Mouse (Mus musculus): Measurements from ENCODE around the gene Tmem120b. TPM values are rescaled to one million over a fixed set of nuclear protein-coding genes. Genes with fewer than 3 reads are reported as not detected.

Gene Tmem120b
- polyA plus RNA-seq, 1 experiment: not detected

DNA sequence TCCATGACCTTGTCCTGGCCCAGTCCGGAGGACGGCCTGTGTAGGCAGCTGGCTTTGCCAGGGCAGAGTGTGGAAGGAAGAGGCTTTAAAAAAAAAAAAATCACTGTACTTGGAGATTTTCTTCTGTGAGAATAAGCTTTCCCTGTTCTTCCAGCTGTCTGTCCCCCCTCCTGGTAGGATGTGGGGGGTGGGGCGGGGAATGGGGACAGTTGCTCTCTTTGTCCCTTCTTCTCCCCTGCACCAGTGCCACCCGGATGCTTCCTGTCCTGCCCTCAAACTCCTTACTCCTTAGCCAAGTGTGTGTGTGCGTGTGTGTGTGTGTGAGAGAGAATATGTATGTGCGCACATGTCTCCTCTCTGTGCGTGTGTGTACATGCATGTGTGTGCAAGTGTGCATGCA lies 38.5 kb upstream of the Tmem120b start:
- Histone ChIP-seq H3K27ac (ENCODE audit: insufficient read depth, low read depth, low read length) (no peak overlapping the region), H3K4me3 (ENCODE audit: insufficient read depth, low read depth, low read length) (no peak overlapping the region), H3K4me1 (ENCODE audit: control insufficient read depth, insufficient read depth, low read length) (peaks cover 12% of the 10 kb centered on the region)
- no peak for TF ChIP-seq POLR2A (IDR thresholded peaks at IDR 0.05; ENCODE audit: insufficient read depth, low read depth, low read length)
- WGBS: 74% methylated on average over 7 of the region's 7 CpGs

DNA sequence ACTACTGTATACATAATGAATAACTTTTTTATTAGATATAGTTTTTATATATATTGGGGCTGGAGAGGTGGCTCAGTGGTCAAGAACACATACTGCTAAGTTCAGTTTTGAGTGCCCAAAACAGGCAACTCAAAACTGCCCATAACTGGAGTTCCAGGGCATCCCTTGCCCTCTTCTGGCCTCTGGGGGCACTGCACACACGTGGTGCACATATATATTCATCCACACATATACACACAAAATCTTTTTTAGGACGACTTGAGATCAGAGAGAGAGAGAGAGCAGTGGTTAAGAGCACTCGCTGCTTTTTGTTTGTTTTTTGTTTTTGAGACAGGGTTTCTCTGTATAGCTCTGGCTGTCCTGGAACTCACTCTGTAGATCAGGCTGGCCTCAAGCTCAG lies 36.9 kb upstream of the Tmem120b start:
- Histone ChIP-seq H3K4me1 (ENCODE audit: control insufficient read depth, insufficient read depth, low read length) (peaks cover 5% of the 10 kb centered on the region), H3K4me3 (ENCODE audit: insufficient read depth, low read depth, low read length) (no peak overlapping the region), H3K27ac (ENCODE audit: insufficient read depth, low read depth, low read length) (no peak overlapping the region)
- WGBS: 93% methylated on average over 3 of the region's 3 CpGs
- TF ChIP-seq CTCF (IDR thresholded peaks at IDR 0.05; ENCODE audit: insufficient read depth, low read depth, low read length) (no peak), POLR2A (IDR thresholded peaks at IDR 0.05; ENCODE audit: insufficient read depth, low read depth, low read length) (no peak)

DNA sequence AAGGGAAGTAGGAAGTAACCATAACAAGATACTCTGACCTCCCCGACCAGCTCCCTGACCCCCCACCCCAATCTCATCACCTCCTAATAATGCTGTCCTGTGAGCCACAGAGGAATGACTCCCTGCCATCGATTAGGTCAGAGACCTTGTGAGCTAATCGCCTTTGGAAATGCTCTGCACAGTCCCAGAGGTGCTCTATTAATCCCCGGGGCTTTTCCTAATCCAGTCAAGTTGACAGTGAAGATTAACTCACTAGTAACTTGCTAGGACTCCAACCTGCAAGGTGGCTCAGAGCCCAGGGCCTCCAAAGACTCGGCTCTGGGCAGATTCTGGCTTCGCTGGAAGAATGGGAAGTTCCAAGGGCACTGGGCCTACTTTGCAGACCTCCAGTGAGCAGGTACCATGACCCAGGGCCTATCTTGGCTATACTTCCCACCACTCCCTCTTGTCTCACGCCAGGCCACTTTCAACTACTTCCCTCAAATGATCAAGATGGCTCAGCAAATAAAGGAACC lies 34.5 kb upstream of the Tmem120b start:
- WGBS: 74% methylated on average over 7 of the region's 7 CpGs
- Histone ChIP-seq H3K27ac (ENCODE audit: insufficient read depth, low read depth, low read length) (no peak overlapping the region), H3K4me3 (ENCODE audit: insufficient read depth, low read depth, low read length) (no peak overlapping the region), H3K4me1 (ENCODE audit: control insufficient read depth, insufficient read depth, low read length) (no peaks in the 10 kb centered on the region)
- TF ChIP-seq POLR2A (IDR thresholded peaks at IDR 0.05; ENCODE audit: insufficient read depth, low read depth, low read length): no peak
- TF ChIP-seq CTCF (IDR thresholded peaks at IDR 0.05; ENCODE audit: insufficient read depth, low read depth, low read length): no peak

DNA sequence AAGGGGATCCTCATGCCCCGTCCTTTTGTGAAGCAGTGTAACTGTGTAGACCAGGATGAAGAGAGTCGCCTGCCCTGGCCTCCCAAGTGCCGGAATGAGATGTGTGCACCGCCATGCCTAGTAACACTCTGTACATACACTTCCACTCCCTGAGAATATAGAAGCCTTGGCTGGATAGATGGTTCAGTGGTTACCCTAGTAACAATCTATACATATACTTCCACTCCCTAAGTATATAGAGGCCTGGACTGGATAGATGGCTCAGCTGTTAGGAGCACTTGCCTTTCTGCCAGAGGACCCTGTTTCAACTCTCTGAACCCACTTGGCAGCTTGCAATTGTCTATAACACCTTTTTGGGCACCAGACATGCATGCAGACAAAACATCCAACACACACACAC lies 33.1 kb upstream of the Tmem120b start:
- WGBS: 95% methylated on average over 4 of the region's 4 CpGs
- Histone ChIP-seq H3K4me1 (ENCODE audit: control insufficient read depth, insufficient read depth, low read length) (peaks cover 5% of the 10 kb centered on the region), H3K27ac (ENCODE audit: insufficient read depth, low read depth, low read length) (no peak overlapping the region), H3K4me3 (ENCODE audit: insufficient read depth, low read depth, low read length) (no peak overlapping the region)
- TF ChIP-seq CTCF (IDR thresholded peaks at IDR 0.05; ENCODE audit: insufficient read depth, low read depth, low read length) (no peak), POLR2A (IDR thresholded peaks at IDR 0.05; ENCODE audit: insufficient read depth, low read depth, low read length) (no peak)

DNA sequence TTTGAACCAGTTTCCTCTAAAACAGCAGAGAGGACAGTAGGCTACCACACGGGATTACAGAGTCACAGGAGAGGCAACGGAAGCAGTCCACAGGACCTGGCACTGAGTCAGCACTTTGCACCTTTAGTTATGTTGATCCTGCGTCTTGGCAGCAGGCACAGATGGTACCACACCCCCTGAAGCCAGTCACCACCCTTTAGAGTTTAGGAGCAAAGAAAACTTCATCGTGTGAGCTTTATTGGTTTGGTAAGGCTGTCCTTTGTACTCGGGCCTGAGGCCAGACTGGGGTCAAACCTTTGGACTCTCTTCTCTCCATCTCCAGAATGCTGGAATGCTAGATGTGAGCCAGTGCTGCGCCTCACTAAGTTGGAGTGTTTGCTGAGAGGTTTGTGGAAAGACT lies 32.7 kb upstream of the Tmem120b start:
- TF ChIP-seq POLR2A (IDR thresholded peaks at IDR 0.05; ENCODE audit: insufficient read depth, low read depth, low read length) (no peak), CTCF (IDR thresholded peaks at IDR 0.05; ENCODE audit: insufficient read depth, low read depth, low read length) (no peak)
- 30% methylated on average over 6 of the region's 6 CpGs for WGBS
- H3K4me1 ChIP-seq (ENCODE audit: control insufficient read depth, insufficient read depth, low read length): peaks cover 5% of the 10 kb centered on the region
- H3K4me3 ChIP-seq (ENCODE audit: insufficient read depth, low read depth, low read length): no peak overlapping the region
- H3K27ac ChIP-seq (ENCODE audit: insufficient read depth, low read depth, low read length): no peak overlapping the region

DNA sequence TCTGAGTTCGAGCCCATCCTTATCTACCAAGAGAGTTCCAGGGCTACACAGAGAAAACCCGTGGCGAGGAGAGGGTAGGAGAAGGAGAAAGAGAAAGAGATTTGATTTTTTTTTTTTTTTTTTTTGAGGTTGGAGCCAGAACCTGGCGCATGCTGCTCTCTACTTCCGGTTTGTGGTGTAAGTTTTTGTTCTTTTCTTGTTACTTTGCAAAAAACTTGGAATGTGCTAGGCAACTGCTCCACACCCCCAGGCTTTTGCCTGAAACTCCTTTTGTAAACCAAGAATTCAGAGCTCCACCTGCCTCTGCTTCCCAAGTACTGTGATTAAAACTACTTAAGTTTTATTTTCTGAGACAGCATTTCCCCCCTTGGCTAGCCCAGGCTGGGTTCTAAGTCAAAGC lies 30.1 kb upstream of the Tmem120b start:
- 80% methylated on average over 5 of the region's 5 CpGs for WGBS

DNA sequence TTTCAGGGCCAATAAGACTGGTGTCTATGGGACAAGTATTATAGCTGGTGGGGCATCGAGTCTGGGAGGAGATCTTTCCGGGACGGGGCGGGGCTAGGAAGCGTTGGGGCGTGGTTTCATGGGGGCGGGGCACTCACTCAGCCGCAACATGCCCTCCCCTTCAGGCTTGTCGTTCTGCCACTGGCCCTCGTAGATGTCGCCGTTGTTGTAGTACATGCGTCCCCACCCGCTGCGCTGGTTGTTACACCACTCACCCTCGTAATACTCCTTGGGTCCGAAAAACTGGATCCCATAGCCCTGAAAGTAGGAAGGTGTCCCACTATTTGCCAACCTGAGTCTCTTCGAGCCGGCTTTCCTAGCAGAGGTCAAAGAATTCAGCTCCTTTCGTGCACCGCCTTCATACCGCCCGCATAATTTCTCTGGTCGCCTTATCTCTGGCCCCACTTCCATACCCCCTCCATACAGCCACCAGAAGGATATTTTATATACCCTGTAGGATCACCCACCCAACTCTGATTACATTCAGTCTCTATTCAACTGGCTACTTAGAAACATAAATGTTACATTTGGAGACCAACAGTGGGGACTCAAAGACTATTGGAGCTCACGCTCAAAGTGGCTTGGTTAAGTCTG lies 29.0 kb upstream of the Tmem120b start:
- Histone ChIP-seq H3K27ac (ENCODE audit: insufficient read depth, low read depth, low read length) (no peak overlapping the region), H3K4me1 (ENCODE audit: control insufficient read depth, insufficient read depth, low read length) (peaks cover 5% of the 10 kb centered on the region), H3K4me3 (ENCODE audit: insufficient read depth, low read depth, low read length) (peak overlapping the region; percentile 19)
- TF ChIP-seq CTCF (IDR thresholded peaks at IDR 0.05; ENCODE audit: insufficient read depth, low read depth, low read length): no peak
- TF ChIP-seq POLR2A (IDR thresholded peaks at IDR 0.05; ENCODE audit: insufficient read depth, low read depth, low read length): no peak
- WGBS: 10% methylated on average over 25 of the region's 25 CpGs

More for the DNA sequence above, 30.1 kb upstream of the Tmem120b start:
- Histone ChIP-seq H3K4me3 (ENCODE audit: insufficient read depth, low read depth, low read length) (no peak overlapping the region), H3K4me1 (ENCODE audit: control insufficient read depth, insufficient read depth, low read length) (peaks cover 5% of the 10 kb centered on the region), H3K27ac (ENCODE audit: insufficient read depth, low read depth, low read length) (no peak overlapping the region)
- TF ChIP-seq CTCF (IDR thresholded peaks at IDR 0.05; ENCODE audit: insufficient read depth, low read depth, low read length) (no peak), POLR2A (IDR thresholded peaks at IDR 0.05; ENCODE audit: insufficient read depth, low read depth, low read length) (no peak)

DNA sequence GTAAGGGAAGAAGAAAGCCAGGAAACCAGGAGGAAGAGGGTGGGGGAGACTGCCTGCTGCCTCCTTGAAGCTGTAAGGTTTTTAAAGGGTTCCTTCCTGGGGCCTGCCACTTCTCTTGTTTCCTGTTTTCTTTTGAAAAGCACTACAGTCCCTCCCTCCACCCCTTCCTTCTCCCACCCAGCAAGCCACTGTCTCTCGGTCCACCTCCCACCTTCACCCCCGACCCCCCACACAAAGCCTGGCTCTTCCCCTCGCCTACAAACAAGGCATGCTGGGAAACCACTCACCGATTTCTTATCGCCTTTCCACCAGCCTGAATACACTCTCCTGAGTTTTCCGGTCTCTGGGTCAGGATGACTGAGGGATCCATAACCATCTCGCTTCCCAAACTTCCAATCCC lies 27.4 kb upstream of the Tmem120b start:
- H3K4me3 ChIP-seq (ENCODE audit: insufficient read depth, low read depth, low read length): no peak overlapping the region
- no peak for TF ChIP-seq CTCF (IDR thresholded peaks at IDR 0.05; ENCODE audit: insufficient read depth, low read depth, low read length)
- no peak for TF ChIP-seq POLR2A (IDR thresholded peaks at IDR 0.05; ENCODE audit: insufficient read depth, low read depth, low read length)
- H3K4me1 ChIP-seq (ENCODE audit: control insufficient read depth, insufficient read depth, low read length): peaks cover 5% of the 10 kb centered on the region
- 67% methylated on average over 7 of the region's 7 CpGs for WGBS
- no peak overlapping the region for H3K27ac ChIP-seq (ENCODE audit: insufficient read depth, low read depth, low read length)

DNA sequence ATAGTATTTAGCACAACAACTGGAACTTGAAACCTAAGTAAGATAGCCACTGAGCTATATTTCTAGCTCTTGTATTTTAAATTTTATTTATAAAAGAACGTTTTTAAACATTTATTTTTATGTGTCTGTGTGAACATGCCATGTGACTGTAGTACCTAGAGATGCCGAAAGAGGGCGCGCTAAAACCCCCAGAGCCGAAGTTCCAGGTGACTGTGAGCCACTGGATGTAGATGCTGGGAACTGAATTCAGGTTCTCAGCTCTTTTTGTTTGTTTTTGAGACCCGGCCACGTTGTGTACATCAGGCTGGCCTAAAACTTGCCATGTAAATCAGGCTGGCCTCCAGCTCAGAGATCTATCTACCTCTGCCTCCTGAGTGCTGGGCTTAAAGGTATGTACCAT lies 24.4 kb upstream of the Tmem120b start:
- Histone ChIP-seq H3K4me1 (ENCODE audit: control insufficient read depth, insufficient read depth, low read length) (peaks cover 10% of the 10 kb centered on the region), H3K27ac (ENCODE audit: insufficient read depth, low read depth, low read length) (no peak overlapping the region), H3K4me3 (ENCODE audit: insufficient read depth, low read depth, low read length) (no peak overlapping the region)
- no peak for TF ChIP-seq POLR2A (IDR thresholded peaks at IDR 0.05; ENCODE audit: insufficient read depth, low read depth, low read length)
- peak; percentile 32; the same call in 1 of the 2 replicates for TF ChIP-seq CTCF (IDR thresholded peaks at IDR 0.05; ENCODE audit: insufficient read depth, low read depth, low read length)
- 24% methylated on average over 7 of the region's 7 CpGs for WGBS

All from olfactory bulb, adult 2 months (tissue).